Mouse (Mus musculus) lung, adult 2 months (tissue): ENCODE measurements at regions not wholly inside any gene's neighbourhood (a gene's known extent, or its start where the extent isn't known, plus 50 kb on each side); places are given as distances from the start of the nearest gene placed in this dataset.

ENCODE experiments used
- DNase-seq: peaks from one replicate; pipeline ENCODE4 v3.0.0; 2022
- H3K4me1 ChIP-seq: fragments of 200-500 bp; 2 replicates; pipeline ENCODE4 v1.6.1; 2011; ENCODE audit warnings: low read length; ENCODE audit not compliant: control insufficient read depth, insufficient read depth
- H3K4me3 ChIP-seq: fragments of 200-500 bp; replicated peaks from 2 replicates; pipeline ENCODE3; 2011; ENCODE audit warnings: low read depth, mild to moderate bottlenecking, control low read depth, low read length; ENCODE audit errors: extremely low read depth
- CTCF ChIP-seq: fragments of 200-500 bp; IDR thresholded peaks from 2 replicates; pipeline ENCODE4 v1.5.1; 2011; ENCODE audit warnings: mild to moderate bottlenecking, low read length, control low read depth; ENCODE audit not compliant: insufficient read depth
- POLR2A ChIP-seq: fragments of 200-500 bp; IDR thresholded peaks from 2 replicates; pipeline ENCODE4 v1.6.1; 2011; ENCODE audit warnings: low read depth, mild to moderate bottlenecking, control low read depth, low read length, borderline replicate concordance; ENCODE audit errors: extremely low read depth
- WGBS: fragments of 180-500 bp; shearing (Covaris S2); methylation state at CpG from one replicate; pipeline ENCODE4 v1.1.7; 2018; 5-methylcytosine and 5-hydroxymethylcytosine counted together

DNA sequence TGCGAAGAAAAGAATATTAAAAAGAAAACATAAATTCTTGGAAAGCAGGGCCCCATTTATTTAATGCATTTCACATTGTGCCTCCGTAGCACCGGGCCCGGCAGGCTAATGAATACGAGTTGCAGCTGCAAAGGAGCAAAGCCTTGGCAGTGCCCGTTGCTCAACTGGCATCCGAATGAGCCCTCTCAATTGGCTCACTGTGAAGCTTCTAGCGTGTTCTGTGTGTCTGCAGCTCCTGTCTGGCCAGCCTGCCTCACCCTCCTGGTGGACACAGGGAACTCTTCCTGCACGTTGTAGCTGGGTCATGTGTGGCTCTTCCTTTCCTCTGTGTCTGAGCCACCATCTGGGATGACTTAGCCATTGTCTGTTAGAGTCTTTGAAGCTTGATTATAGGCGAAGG is 256.1 kb downstream of the Pax1 start:
- WGBS, result 79% methylated on average over 10 of the region's 10 CpGs
- Histone ChIP-seq H3K4me1 (no peaks in the 10 kb centered on the region), H3K4me3 (no peak overlapping the region)
- TF ChIP-seq POLR2A, result no peak
- no peak for TF ChIP-seq CTCF
- no peak for DNase-seq

DNA sequence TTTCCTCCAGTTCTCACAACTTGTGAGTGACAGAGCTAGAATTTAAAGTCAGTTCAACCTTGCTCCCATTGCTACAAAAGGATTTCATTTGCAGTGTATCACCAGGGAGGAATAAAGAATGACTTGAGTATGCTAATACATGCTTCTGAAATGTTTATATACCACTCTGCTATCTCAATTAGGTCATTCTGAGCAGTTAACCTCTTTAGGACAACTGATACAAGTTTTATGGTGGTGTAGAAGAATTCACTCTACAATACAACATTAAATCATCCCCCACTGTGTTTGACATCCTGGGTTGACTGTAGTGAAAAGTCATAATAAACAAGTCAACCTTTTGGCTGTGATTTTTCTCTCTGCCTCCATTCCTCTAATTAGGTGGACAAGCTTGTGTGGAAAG is 248.6 kb downstream of the Pax1 start:
- no peak for TF ChIP-seq POLR2A
- TF ChIP-seq CTCF, result no peak
- DNase-seq, result no peak
- no peaks in the 10 kb centered on the region for H3K4me1 ChIP-seq
- H3K4me3 ChIP-seq, result no peak overlapping the region

DNA sequence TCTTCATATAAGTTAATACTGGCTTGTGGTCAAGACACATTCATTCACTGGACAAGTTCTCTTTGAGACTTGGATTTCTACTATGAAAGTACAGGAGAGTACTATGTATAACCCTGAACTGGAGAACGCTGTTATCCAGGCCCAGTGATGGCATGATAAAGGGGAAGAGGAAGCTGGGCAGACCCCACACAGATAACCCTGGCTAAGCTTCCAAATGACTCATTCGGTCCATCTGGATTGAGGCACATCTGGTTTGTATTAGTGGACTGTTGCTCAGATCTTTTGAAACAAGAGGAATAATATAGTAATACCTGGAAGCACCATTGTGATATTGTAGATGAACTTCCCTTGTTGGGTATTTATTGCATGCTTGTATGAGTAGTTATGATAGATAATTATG is 239.9 kb downstream of the Pax1 start:
- 36% methylated on average over 2 of the region's 2 CpGs for WGBS
- Histone ChIP-seq H3K4me1 (no peaks in the 10 kb centered on the region), H3K4me3 (no peak overlapping the region)
- no peak for DNase-seq
- TF ChIP-seq POLR2A (no peak), CTCF (no peak)

DNA sequence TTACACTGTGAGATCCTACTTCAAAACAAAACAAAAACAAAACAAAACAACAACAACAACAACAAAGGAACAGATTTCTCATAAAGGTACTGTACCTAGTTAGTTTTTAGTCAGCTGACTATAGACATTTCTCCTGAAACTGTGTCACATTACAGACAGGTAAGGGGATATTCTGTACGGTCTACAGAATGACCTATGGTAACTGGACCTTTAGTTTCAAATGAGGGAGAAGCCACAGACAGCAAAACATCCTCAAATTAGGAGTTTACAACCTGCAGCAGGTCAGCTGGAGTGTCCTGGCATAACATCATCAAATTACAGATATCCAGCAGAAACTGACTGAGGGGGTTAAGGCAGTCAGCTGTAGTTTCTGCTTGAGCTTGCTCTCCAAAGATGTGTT is 210.7 kb downstream of the Pax1 start:
- 69% methylated on average over 1 of the region's 1 CpGs for WGBS
- no peak overlapping the region for H3K4me3 ChIP-seq
- TF ChIP-seq CTCF, result no peak
- no peak for TF ChIP-seq POLR2A
- no peak for DNase-seq
- H3K4me1 ChIP-seq, result no peaks in the 10 kb centered on the region

DNA sequence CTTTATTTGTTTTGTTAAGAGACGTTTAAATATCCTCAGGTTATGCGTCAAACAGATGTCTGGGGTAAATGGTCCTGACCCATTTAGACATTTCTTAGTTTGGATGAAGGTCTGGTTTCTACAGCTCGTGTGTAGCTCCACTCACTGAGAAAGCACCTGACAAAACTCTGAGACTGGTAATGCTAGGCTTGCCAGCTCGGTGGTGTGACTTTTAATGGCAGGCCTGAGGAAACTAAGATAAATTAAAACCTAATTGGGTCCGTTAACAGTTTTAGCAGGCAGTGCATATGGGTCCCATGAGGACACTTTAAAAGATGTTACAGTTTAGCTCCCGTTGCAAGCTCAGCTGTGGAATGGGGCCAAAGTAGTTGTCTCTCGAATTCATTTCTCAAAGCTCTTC is 199.5 kb downstream of the Pax1 start:
- Histone ChIP-seq H3K4me1 (no peaks in the 10 kb centered on the region), H3K4me3 (no peak overlapping the region)
- 61% methylated on average over 7 of the region's 7 CpGs for WGBS
- no peak for TF ChIP-seq CTCF
- TF ChIP-seq POLR2A, result no peak
- no peak for DNase-seq

DNA sequence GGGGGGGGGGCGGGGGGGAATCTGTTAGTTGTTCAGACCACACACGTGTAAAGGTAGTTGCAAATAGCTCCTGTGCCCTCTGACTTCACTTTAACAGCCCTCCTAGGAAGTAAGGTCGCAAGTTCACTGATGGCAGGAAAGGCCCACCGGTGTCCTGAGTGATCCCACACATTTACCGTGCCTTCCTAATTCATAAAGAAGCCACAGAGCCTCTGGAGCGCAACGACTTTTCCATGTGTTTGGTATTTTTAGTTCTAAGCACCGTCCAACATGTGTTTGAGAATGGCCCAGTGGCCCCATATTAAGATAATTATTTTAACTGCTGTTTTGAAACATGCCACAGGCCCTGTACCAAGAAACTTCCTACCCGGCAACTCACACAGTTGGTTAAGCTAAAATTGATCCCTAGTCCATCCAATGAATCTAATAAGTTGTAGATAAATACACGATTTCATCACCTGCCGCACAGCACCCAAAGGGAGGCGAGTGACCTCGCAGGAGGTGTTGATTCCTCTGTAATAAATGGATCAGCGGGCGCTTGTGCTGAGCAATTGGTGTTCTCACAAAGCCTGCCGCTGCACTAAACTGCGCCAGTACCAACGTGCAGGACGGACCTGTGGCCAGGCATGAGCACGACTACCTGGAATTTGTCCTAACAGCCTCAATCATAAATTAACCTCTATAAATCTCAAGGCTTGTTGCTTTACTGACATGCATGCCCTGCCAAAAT is 198.9 kb downstream of the Pax1 start:
- WGBS, result 77% methylated on average over 20 of the region's 20 CpGs
- no peak for TF ChIP-seq CTCF
- TF ChIP-seq POLR2A, result no peak
- no peak for DNase-seq
- H3K4me1 ChIP-seq, result no peaks in the 10 kb centered on the region
- no peak overlapping the region for H3K4me3 ChIP-seq

DNA sequence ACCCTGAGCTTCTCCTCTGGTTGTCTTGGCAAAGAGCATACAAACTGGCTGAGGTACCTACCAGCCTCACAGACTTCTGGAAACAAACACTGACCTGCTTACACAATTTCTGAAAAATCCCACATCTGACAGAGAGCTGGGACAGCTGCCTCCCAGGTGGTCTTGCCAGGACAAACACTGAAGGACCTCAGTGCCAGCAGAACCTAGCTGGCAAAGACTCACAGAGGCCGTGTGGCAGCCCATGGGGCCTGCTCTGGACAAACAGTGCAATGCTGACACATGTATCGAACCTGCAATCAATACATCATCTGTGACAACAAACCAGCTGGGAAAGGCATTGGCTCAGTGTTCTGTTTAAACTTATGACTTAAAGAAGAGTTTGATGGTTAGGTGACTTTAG is 167.4 kb downstream of the Pax1 start:
- DNase-seq, result no peak
- Histone ChIP-seq H3K4me3 (no peak overlapping the region), H3K4me1 (no peaks in the 10 kb centered on the region)
- 52% methylated on average over 2 of the region's 2 CpGs for WGBS
- TF ChIP-seq POLR2A (no peak), CTCF (no peak)

DNA sequence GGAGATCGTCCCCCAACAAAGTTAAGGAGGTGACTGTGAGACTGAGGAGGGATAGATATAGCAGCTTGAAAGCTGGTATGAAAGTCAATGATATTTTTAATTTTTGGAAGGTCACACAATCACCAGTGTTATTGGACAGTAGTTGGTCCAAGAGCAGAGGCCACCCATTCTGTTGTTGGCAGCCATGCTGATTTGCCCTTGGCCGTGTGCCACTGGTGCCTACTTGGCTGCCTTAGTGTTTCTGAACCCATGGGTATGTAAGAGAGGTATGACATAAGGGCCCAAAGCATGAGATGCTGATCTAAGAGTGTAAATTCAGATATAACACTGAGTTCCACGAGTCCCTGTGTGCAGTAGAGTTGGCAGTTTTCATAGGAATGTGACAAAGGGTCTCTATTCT is 153.7 kb downstream of the Pax1 start:
- Histone ChIP-seq H3K4me3 (no peak overlapping the region), H3K4me1 (no peaks in the 10 kb centered on the region)
- TF ChIP-seq POLR2A, result no peak
- no peak for TF ChIP-seq CTCF
- WGBS, result 59% methylated on average over 3 of the region's 3 CpGs
- no peak for DNase-seq

DNA sequence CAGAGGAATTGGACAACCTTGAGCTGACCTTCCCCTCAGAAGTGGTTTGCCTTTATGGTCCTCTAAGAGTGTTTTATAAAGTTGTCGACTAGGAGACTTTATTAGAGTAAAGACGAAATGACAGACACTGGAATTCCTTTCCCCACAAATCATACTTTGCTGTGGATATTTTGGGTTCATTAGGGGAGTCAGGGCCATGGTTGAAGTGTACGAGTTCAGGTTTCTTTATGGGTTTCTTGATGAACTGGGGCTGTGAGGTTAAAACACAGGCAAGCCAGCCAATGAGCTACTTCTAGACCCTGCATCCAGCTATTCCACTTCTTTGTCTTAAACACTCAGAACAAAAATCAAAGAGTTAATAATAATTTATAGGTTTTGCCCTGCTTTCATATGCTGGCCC is 153.0 kb downstream of the Pax1 start:
- H3K4me3 ChIP-seq, result no peak overlapping the region
- WGBS, result 70% methylated on average over 3 of the region's 3 CpGs
- DNase-seq, result no peak
- no peaks in the 10 kb centered on the region for H3K4me1 ChIP-seq
- no peak for TF ChIP-seq CTCF
- no peak for TF ChIP-seq POLR2A

DNA sequence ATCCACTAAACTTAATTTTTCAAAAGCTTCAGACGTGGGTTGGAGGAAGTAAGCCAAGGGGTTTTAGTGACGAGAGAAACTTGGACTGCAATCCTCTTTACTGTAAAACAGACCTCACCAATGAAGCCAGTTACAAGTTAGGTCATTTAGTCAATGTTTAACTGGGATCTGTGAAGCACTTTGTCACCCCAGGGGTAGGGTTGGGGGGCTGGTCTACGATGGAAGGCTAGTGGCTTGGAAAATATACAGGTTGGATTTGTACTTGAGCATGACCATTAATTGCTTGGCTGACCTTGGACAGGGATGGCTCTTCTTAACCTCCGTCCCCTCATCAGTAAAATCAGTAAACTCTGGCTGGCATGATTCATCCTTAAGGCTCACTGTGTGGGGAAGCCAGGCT is 142.2 kb downstream of the Pax1 start:
- WGBS, result 56% methylated on average over 4 of the region's 4 CpGs
- Histone ChIP-seq H3K4me1 (no peaks in the 10 kb centered on the region), H3K4me3 (no peak overlapping the region)
- no peak for DNase-seq
- TF ChIP-seq CTCF, result no peak
- TF ChIP-seq POLR2A, result no peak
